Comparison of ENCODE assay signal across 21 mouse cellular contexts in genomic region chr14:71588694-71589240, GRCm38 (mm10).
DNase-seq lines count a peak whose midpoint lies in the region; TF ChIP-seq lines count a peak whose summit lies in the region.
"Had no signal": no experiment of that assay in that cellular context is flagged by ENCODE, and none has a peak within 500 bp of the region (broad histone marks: within the 10 kb centered on the region; RNA-seq: fewer than 3 reads in every experiment).

No protein-coding gene starts in this region.

- no peaks in the 10 kb centered on the region for H3K27me3 ChIP-seq in myocyte (ENCODE audit: control insufficient read depth, insufficient read depth, insufficient read length)
- H3K27me3 ChIP-seq: hindbrain, embryonic 13.5 days; liver, embryonic 12.5 days had no signal

- no peak for TF ChIP-seq CTCF in left cerebral cortex, adult 2 months (IDR thresholded peaks at IDR 0.05)

- intact Hi-C loops in left cerebral cortex, adult 2 months (cut with DNase I), result loop anchor here (1.0 to 5.0 kb wide), 3 partner anchors 140 to 649 kb away; no protein-coding TSS in a partner anchor
- intact Hi-C loops in left cerebral cortex, postnatal 4 days (cut with DNase I), result no loop called here

- no peak overlapping the region for H3ac ChIP-seq in myocyte (ENCODE audit: control insufficient read depth, insufficient read length)

- peak overlapping the region; percentile 79 for H3K27ac ChIP-seq in left cerebral cortex, adult 2 months
- H3K27ac ChIP-seq: heart, embryonic 10.5 days; hindbrain, embryonic 13.5 days; liver, embryonic 12.5 days; midbrain, embryonic 10.5 days had no signal

- no peaks in the 10 kb centered on the region for H3K36me3 ChIP-seq in myocyte (ENCODE audit: control insufficient read depth, insufficient read depth)
- H3K36me3 ChIP-seq: heart, embryonic 10.5 days; hindbrain, embryonic 13.5 days; liver, embryonic 12.5 days; midbrain, embryonic 10.5 days had no signal

- peak; percentile 59 for DNase-seq in adrenal gland, adult 2 months
- DNase-seq in adrenal gland, adult 18-20 months (ENCODE audit: low spot score in 2 of 2), result no peak
- DNase-seq in left cerebral cortex, adult 2 months (ENCODE audit: extremely low spot score in 1 of 2, low spot score in 2 of 2), result peak in 1 of 2 experiments; percentile 14
- no peak for DNase-seq in left cerebral cortex, postnatal 4 days
- peak; percentile 4 for DNase-seq in adipocyte (ENCODE audit: low spot score)
- DNase-seq in thymus, adult 18-20 months, result no peak
- DNase-seq in layer of hippocampus, postnatal 36 days, result no peak
- DNase-seq: cerebellum, adult 8-10 months; forebrain, postnatal 0 days; gastrocnemius, postnatal 14 days; heart, postnatal 14 days; kidney, adult 11 months; kidney, postnatal 10 days; lung, embryonic 14.5 days; lung, postnatal 4 days; retina, postnatal 1 day had no signal

- no peak for TF ChIP-seq POLR2A in myocyte (IDR thresholded peaks at IDR 0.05; ENCODE audit: insufficient read length, low read depth)

- H3K4me2 ChIP-seq in myocyte (ENCODE audit: low read depth), result peak overlapping the region; percentile 10
- H3K4me2 ChIP-seq: hindbrain, embryonic 13.5 days; liver, embryonic 12.5 days; lung, embryonic 14.5 days had no signal

- H3K4me3 ChIP-seq in left cerebral cortex, adult 2 months, result no peak overlapping the region
- no peak overlapping the region for H3K4me3 ChIP-seq in myocyte
- H3K4me3 ChIP-seq: heart, embryonic 10.5 days; hindbrain, embryonic 13.5 days; liver, embryonic 12.5 days; midbrain, embryonic 10.5 days had no signal

- no peaks in the 10 kb centered on the region for H3K79me2 ChIP-seq in myocyte (ENCODE audit: control insufficient read depth, insufficient read depth)

TF ChIP-seq in myocyte, 11 proteins besides CTCF, POLR2A, EP300 and RAD21:
- TF ChIP-seq SRF (IDR thresholded peaks at IDR 0.05; ENCODE audit: control insufficient read depth, insufficient read length, low read depth), result no peak
- peak; percentile 49; the same call in 1 of the 2 replicates for TF ChIP-seq CEBPB (IDR thresholded peaks at IDR 0.05; ENCODE audit: insufficient read depth, poor library complexity, severe bottlenecking)
- TF ChIP-seq E2F4 (IDR thresholded peaks at IDR 0.05; ENCODE audit: insufficient read depth), result no peak
- peak in 2 of 3 experiments; percentile 59 to 66 for TF ChIP-seq MYOD1 (IDR thresholded peaks at IDR 0.05; ENCODE audit: control insufficient read depth in 1 of 3, insufficient read length in 2 of 3, low read depth in 2 of 3)
- TF ChIP-seq TCF3 (IDR thresholded peaks at IDR 0.05; ENCODE audit: insufficient read length, low read depth), result no peak

Comparison
In these comparisons a context has a peak if more than half of its experiments do, and no peak if none do; other contexts are left out.
1. DNase-seq: peak in adrenal gland, adult 2 months (single experiment) and adipocyte (single experiment); none in adrenal gland, adult 18-20 months (0 of 2), left cerebral cortex, postnatal 4 days (single experiment), thymus, adult 18-20 months (0 of 2) and layer of hippocampus, postnatal 36 days (0 of 2).